Mouse (Mus musculus) hindbrain, postnatal 0 days (tissue): ENCODE measurements around the gene Med20. TPM values are rescaled to one million over a fixed set of nuclear protein-coding genes. Genes with fewer than 3 reads are reported as not detected.

Experiments
- ATAC-seq: fragments of 200-750 bp; cut with Nextera tagmentation; 2 replicates; pipeline ENCODE4 v1.8.0; 2017; ENCODE audit warnings: mild to moderate bottlenecking, moderate TSS enrichment, moderate library complexity
- DNase-seq: peaks from one replicate; pipeline ENCODE4 v3.0.0-alpha.2; 2015; ENCODE audit warnings: low spot score
- H3K27ac ChIP-seq: fragments of 300-500 bp; sonication (generic); 2 replicates; pipeline ENCODE4 v1.5.1; 2014; ENCODE audit warnings: mild to moderate bottlenecking
- H3K27me3 ChIP-seq: fragments of 300-500 bp; sonication (generic); 2 replicates; pipeline ENCODE4 v1.6.1; 2014; ENCODE audit warnings: low read length, mixed read lengths; ENCODE audit not compliant: insufficient read depth
- H3K36me3 ChIP-seq: fragments of 300-500 bp; sonication (generic); 2 replicates; pipeline ENCODE4 v1.6.1; 2014; ENCODE audit warnings: low read length, mixed read lengths; ENCODE audit not compliant: insufficient read depth
- H3K4me1 ChIP-seq: fragments of 300-500 bp; sonication (generic); 2 replicates; pipeline ENCODE4 v1.6.1; 2014; ENCODE audit warnings: antibody characterized with exemption, low read length, mixed read lengths; ENCODE audit not compliant: insufficient read depth
- H3K4me2 ChIP-seq: fragments of 300-500 bp; sonication (generic); 2 replicates; pipeline ENCODE4 v1.6.1; 2014; ENCODE audit warnings: low read depth, mild to moderate bottlenecking, low read length, moderate library complexity, mixed read lengths
- H3K4me3 ChIP-seq: fragments of 300-500 bp; sonication (generic); 2 replicates; pipeline ENCODE4 v1.5.1; 2014; ENCODE audit warnings: low read length
- H3K9ac ChIP-seq: fragments of 300-500 bp; sonication (generic); replicated peaks from 2 replicates; pipeline ENCODE4 v1.6.1; 2014; ENCODE audit warnings: mild to moderate bottlenecking, low read length, moderate library complexity, mixed read lengths
- H3K9me3 ChIP-seq: fragments of 300-500 bp; sonication (generic); 2 replicates; pipeline ENCODE4 v1.6.1; 2016; ENCODE audit warnings: low read length, mixed read lengths
- CTCF ChIP-seq: IDR thresholded peaks from 2 replicates; pipeline ENCODE4 v1.5.1; 2016; ENCODE audit warnings: antibody characterized with exemption, control low read depth, low read depth
- WGBS: fragments of 180-500 bp; shearing (Covaris S2); extraction: QIAGEN DNeasy Blood & Tissue Kit; methylation state at CpG from one replicate; pipeline ENCODE4 v1.1.7; 2014; 5-methylcytosine and 5-hydroxymethylcytosine counted together
- polyA plus RNA-seq: library from polyadenylated mRNA; unstranded; fragments of >200 nt; fragmentation: Nextera tagmentation; extraction: Ambion mirVana; gene quantifications from 2 replicates; pipeline ENCODE4 v1.2.1, GENCODE M21; 2015
- total RNA-seq: library from RNA; depleted of rRNA; stranded (reverse); fragments of >200 nt; gene quantifications from 2 replicates; pipeline ENCODE4 v1.2.3, GENCODE M21; 2014

Gene Med20
- total and polyA plus RNA-seq, 2 experiments from 2014 or later, result 27.3 to 27.9 TPM

DNA sequence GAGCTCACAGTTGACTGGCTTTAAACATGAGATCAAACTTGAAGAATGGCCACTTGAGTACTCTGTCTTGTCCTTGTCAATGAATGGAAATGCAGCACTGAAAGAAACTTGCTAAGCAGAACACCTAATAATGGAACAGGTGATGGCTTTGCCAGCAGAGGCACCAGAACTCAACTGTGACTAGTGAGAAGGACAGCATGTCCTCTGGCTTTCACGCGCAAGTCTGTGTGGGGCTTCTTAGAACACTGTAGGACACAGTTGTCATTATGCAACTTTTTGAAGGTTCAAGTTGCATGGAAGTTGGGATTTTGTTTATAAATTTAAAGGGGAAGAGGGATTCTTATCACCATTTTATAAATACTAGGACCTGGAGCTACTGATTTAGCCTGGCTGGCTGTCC is 13.7 kb downstream of the Med20 start:
- H3K4me3 ChIP-seq, result no peak overlapping the region
- WGBS, result 94% methylated on average over 2 of the region's 2 CpGs
- H3K36me3 ChIP-seq, result peaks cover 22% of the 10 kb centered on the region

DNA sequence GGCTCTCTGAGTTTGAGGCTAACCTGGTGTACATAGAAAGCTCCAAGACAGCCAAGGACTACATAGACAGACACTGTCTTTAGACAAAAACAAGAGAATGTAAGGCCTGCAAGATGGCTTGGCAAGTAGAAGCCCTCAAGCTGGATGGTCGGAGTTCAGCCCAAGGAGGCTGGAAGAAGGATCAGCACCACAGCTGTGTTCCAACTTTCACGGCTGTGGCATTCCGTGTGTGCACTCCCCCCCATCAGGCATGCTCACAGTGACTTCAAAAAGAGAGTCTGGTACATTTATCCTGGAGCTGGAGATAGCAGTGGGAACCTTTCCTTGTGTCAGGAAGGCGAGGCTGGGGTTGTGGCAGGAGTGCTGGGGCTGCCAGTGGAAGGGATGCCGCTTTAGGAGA is 14.6 kb downstream of the Med20 start:
- no peak overlapping the region for H3K4me3 ChIP-seq
- WGBS, result 90% methylated on average over 5 of the region's 5 CpGs
- TF ChIP-seq CTCF, result no peak
- no peak overlapping the region for H3K9ac ChIP-seq
- H3K4me1 ChIP-seq, result peaks cover 6% of the 10 kb centered on the region
- DNase-seq, result no peak
- peaks cover 22% of the 10 kb centered on the region for H3K36me3 ChIP-seq
- no peaks in the 10 kb centered on the region for H3K27me3 ChIP-seq
- no peak overlapping the region for H3K4me2 ChIP-seq
- no peaks in the 10 kb centered on the region for H3K9me3 ChIP-seq
- no peak for ATAC-seq
- H3K27ac ChIP-seq, result no peak overlapping the region

More for the DNA sequence above, 13.7 kb downstream of the Med20 start:
- H3K9me3 ChIP-seq, result no peaks in the 10 kb centered on the region
- H3K4me2 ChIP-seq, result no peak overlapping the region
- DNase-seq (no peak), ATAC-seq (no peak)
- H3K4me1 ChIP-seq, result no peaks in the 10 kb centered on the region; the same call in 1 of the 2 replicates
- H3K9ac ChIP-seq, result no peak overlapping the region
- TF ChIP-seq CTCF, result no peak
- H3K27me3 ChIP-seq, result no peaks in the 10 kb centered on the region
- H3K27ac ChIP-seq, result no peak overlapping the region

DNA sequence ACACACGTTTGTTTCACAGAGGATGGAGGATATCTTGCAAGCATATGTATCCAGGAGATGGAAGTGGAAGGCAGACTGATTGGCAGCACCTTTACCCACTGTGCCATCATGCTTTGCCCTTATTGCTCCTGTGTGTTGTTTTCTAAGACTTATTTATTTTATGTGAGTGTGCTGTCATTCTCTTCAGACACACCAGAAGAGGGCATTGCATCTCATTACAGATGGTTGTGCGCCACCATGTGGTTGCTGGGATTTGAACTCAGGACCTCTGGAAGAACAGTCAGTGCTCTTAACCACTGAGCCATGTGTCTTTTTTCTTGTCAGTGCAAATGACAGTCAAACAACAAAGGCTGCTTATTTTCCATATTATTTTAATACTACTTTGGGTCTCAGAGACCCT is 16.4 kb downstream of the Med20 start:
- Histone ChIP-seq H3K4me3 (no peak overlapping the region), H3K4me2 (no peak overlapping the region), H3K36me3 (peaks cover 12% of the 10 kb centered on the region), H3K9ac (no peak overlapping the region), H3K4me1 (peaks cover 20% of the 10 kb centered on the region), H3K27ac (0 out of 2 replicates have a peak overlapping the region, but pooled peaks have one; percentile 90), H3K9me3 (no peaks in the 10 kb centered on the region), H3K27me3 (no peaks in the 10 kb centered on the region)
- DNase-seq, result no peak
- TF ChIP-seq CTCF, result peak; percentile 31; the same call in 1 of the 2 replicates
- ATAC-seq, result no peak
- WGBS, result 82% methylated on average over 2 of the region's 2 CpGs

DNA sequence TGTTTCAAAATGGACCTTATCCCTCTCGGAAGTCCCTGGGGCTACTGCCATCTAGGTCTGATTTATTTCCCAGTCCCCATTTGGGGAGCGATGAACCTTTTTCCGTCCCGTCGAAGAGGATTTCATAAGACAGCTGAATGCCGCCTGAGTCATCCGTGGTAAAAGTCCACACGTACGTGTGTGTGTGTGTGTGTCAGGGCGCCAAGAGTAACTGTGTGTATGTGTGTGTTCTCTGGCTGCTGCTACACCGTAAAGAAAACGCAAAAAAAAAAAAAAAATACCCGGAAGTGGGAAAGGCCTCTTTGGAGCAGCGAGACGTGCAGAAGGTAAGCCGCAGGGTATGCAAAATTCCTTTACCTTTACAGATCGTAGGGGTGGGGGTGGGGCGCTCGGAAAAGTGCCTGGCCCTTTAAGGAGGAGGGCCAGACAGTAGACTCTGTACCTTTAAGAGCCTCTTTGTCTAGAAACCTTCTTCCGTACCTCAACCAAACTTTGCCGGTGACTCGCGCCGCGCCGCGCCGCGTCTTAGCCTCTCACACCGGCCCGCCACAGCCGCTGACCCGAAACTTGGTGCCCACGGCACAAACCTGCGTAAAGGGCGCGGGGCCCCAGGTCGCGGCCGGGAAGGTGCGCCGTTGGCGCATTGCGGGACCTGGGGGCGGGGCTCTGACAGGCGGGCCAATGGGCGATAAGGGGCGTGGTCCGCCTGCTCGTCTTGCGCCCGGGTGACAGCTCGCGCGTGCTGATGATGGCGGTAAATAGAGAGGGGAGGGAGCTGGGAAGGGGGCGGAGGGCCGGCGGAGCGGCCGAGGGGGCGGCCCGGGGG is 17.7 kb downstream of the Med20 start:
- Histone ChIP-seq H3K9ac (peak overlapping the region; percentile 80), H3K36me3 (peaks cover 1% of the 10 kb centered on the region; the same call in 1 of the 2 replicates), H3K4me3 (peak overlapping the region; percentile 78), H3K9me3 (no peaks in the 10 kb centered on the region), H3K4me2 (peak overlapping the region; percentile 97), H3K27me3 (no peaks in the 10 kb centered on the region), H3K4me1 (peaks cover 20% of the 10 kb centered on the region), H3K27ac (peak overlapping the region; percentile 90)
- WGBS, result under 1% methylated on average over 60 of the region's 63 CpGs
- DNase-seq, result peak; percentile 97
- no peak for TF ChIP-seq CTCF
- ATAC-seq, result peak; percentile 97

DNA sequence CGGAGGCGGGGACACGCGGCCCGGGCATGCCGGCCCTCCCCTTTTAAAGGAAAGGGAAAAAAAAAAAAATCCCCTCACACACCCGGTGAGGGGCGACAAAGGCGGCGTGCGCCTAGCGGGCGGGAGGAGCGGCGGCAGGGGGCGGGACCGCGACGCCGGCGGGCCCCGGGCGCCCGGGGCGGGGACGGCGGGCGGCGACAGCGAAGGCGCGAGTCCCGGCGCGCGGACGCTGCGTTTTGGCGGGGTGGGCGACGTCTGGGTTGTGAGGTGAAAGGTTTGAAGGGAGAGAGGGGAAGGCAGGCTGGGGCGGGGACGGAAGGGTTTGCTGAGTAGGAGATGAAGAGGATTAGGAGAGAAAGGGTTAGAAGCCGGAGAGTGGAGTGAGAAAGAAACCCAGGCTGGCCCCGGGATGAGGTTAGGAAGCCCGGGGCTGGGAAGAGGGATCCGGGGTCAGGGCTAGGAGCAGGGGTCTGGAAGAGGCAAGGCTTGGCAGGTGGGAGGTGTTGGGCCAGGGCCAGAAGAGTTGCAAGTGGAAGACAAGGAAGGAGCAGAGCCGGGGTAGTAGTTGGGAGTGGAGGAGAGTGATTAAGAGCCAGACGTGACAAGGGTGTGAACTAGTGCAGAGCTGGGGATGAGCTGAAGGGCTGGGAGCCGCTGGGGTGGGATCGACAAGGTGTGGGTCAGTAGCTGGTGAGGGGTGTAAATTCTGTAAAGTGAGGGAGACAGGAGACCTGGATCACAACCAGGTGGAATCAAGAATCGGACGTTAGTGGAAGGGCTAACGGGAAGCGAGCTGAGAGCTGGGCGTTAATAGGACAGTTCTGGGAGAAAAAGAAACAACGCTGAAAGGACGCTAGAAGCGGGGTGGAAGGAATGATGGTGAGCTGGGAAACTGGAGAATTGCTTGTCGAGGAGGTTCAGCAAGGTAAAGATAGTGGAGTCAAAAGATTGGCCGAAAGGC is 18.6 kb downstream of the Med20 start:
- Histone ChIP-seq H3K9ac (peak overlapping the region; percentile 80), H3K27ac (peak overlapping the region; percentile 90), H3K27me3 (no peaks in the 10 kb centered on the region), H3K4me2 (peak overlapping the region; percentile 97), H3K4me1 (peaks cover 20% of the 10 kb centered on the region), H3K36me3 (no peaks in the 10 kb centered on the region), H3K4me3 (peak overlapping the region; percentile 78), H3K9me3 (no peaks in the 10 kb centered on the region)
- TF ChIP-seq CTCF, result 0 out of 2 replicates have a peak, but pooled peaks have one; percentile 9
- DNase-seq (peak; percentile 43), ATAC-seq (peak; percentile 31)
- WGBS, result under 1% methylated on average over 59 of the region's 61 CpGs

DNA sequence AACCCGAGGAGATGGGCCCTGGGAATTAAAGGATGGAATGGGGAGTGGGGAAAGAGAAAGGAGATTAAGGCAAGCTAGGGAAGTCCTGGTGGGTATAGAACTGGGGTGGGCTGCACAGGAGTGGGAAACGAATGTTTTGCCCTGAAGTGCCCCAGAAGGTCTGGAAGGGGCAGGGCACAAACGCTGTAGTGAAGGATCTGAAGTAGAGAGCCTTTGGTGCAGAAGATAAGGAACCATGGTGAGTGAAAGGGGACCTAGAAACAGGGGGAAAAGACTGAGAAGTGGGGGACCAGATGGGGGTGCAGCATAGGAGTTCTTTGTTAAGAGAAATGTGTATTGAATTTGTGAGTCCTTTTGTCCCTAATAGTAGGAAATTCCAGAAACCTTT is 19.3 kb downstream of the Med20 start, which contains the start of gene Usp49:
Usp49 (plus strand) TSS at position 13 of the 388 bp plus-strand sequence.
- Histone ChIP-seq H3K4me3 (peak within 1 kb of the TSS; percentile 78), H3K4me2 (peak within 1 kb of the TSS; percentile 97), H3K27ac (peak within 1 kb of the TSS; percentile 90), H3K9ac (peak within 1 kb of the TSS; percentile 80), H3K9me3 (no peaks in the 10 kb centered on the region), H3K36me3 (no peaks in the 10 kb centered on the region), H3K27me3 (no peaks in the 10 kb centered on the region), H3K4me1 (peaks cover 20% of the 10 kb centered on the region)
- no peak for TF ChIP-seq CTCF
- 3% methylated on average over 3 of the region's 3 CpGs for WGBS
- ATAC-seq, result no peak
- DNase-seq, result no peak
